Mouse (Mus musculus) stomach, postnatal 0 days (tissue): ENCODE results near the gene Gpx4.

Source experiments
- CTCF ChIP-seq: IDR thresholded peaks from 2 replicates; pipeline ENCODE4 v1.5.1; 2016; ENCODE audit warnings: antibody characterized with exemption, low read depth, mild to moderate bottlenecking, moderate library complexity
- EP300 ChIP-seq: optimal IDR thresholded peaks from 2 replicates; pipeline ENCODE3; 2016; ENCODE audit warnings: antibody characterized with exemption

DNA sequence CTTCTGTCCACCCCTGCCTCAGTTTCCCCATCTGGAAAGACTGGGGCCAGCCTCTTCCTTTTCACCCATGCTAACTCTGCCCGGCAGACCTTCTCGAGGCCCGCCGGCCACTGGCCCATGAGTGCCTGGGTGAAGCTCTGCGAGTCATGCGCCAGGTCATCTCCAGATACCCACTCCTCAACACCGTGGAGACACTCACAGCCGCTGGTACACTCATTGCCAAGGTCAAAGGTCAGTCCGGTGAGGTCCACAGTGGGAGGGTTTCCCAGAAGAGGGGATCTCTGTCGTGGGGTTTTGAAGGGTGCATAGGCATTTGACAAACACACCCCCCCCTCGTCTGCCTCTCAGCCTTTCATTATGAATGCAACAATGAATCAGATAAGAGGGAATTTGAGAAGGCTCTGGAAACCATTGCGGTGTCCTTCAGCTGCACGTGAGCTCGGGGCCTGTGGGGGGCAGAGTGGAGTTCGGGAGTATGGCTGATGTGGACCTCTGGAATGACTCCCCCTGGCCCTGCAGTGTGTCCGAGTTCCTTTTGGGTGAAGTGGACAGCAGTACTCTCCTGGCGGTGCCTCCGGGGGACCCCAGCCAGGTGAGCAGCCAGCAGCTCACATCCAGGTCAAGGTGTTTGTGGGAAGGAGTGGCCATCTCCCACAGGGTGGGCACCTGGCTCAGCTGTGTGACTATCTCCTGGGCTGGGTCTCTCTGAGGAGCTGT lies 26.2 kb upstream of the Gpx4 start:
- no peak for TF ChIP-seq EP300
- TF ChIP-seq CTCF, result peak; percentile 24
